Mouse (Mus musculus): Measurements from ENCODE around the gene Ptpro. TPM values are rescaled to one million over a fixed set of nuclear protein-coding genes. Genes with fewer than 3 reads are reported as not detected.

The Ptpro gene
- total RNA-seq (2021): 100 to 1,000 TPM; 130 to 134 TPM

- intact Hi-C loops (cut with DNase I): loop anchor here (5.0 kb wide), 1 partner anchor 130 kb away; no protein-coding TSS in a partner anchor
- peak; percentile 78 for DNase-seq
Measured at GRCm38 (mm10) chr6:137252194-137252886, at the start of gene Ptpro. TSS of gene Ptpro (plus strand) at chr6:137252319.

- intact Hi-C loops (cut with DNase I): no loop called here
- no peak for DNase-seq
Measured at GRCm38 (mm10) chr6:137202661-137203060, 49.5 kb upstream of the Ptpro start.

GRCm38 (mm10) chr6:137205662-137206400 is 46.3 kb upstream of the Ptpro start:
- no peak for DNase-seq
- intact Hi-C loops (cut with DNase I): loop anchor here (5.0 kb wide), 2 partner anchors 191 to 516 kb away; no protein-coding TSS in a partner anchor

- intact Hi-C loops (cut with DNase I): loop anchor here (5.0 kb wide), 2 partner anchors 190 to 515 kb away; no protein-coding TSS in a partner anchor
- no peak for DNase-seq
Measured at GRCm38 (mm10) chr6:137207126-137207525, 45.0 kb upstream of the Ptpro start.

GRCm38 (mm10) chr6:137209992-137210391 is 42.1 kb upstream of the Ptpro start:
- peak; percentile 94 for DNase-seq
- intact Hi-C loops (cut with DNase I): loop anchor here (5.0 kb wide), 2 partner anchors 187 to 512 kb away; no protein-coding TSS in a partner anchor

- intact Hi-C loops (cut with DNase I): no loop called here
Measured at GRCm38 (mm10) chr6:137210991-137211390, 41.1 kb upstream of the Ptpro start.

GRCm38 (mm10) chr6:137211441-137211840 is 40.7 kb upstream of the Ptpro start:
- no peak for DNase-seq
- intact Hi-C loops (cut with DNase I): no loop called here

More at GRCm38 (mm10) chr6:137210991-137211390, 41.1 kb upstream of the Ptpro start:
- DNase-seq: no peak

- intact Hi-C loops (cut with DNase I): no loop called here
- no peak for DNase-seq
Measured at GRCm38 (mm10) chr6:137217841-137218463, 34.2 kb upstream of the Ptpro start.

- intact Hi-C loops (cut with DNase I): loop anchor here (5.0 kb wide), 1 partner anchor 129 kb away; no protein-coding TSS in a partner anchor
- peak; percentile 31 for DNase-seq
Measured at GRCm38 (mm10) chr6:137252887-137253242, 746 bp downstream of the Ptpro start.

- DNase-seq: no peak
- intact Hi-C loops (cut with DNase I): loop anchor here (5.0 kb wide), 1 partner anchor 129 kb away; no protein-coding TSS in a partner anchor
Measured at GRCm38 (mm10) chr6:137253415-137253814, 1.3 kb downstream of the Ptpro start.

- intact Hi-C loops (cut with DNase I): no loop called here
- no peak for DNase-seq
Measured at GRCm38 (mm10) chr6:137261033-137261432, 8.9 kb downstream of the Ptpro start.

GRCm38 (mm10) chr6:137262087-137262486 is 10.0 kb downstream of the Ptpro start:
- intact Hi-C loops (cut with DNase I): no loop called here
- DNase-seq: no peak

GRCm38 (mm10) chr6:137268019-137268418 is 15.9 kb downstream of the Ptpro start:
- intact Hi-C loops (cut with DNase I): no loop called here
- DNase-seq: no peak

- DNase-seq: no peak
- intact Hi-C loops (cut with DNase I): no loop called here
Measured at GRCm38 (mm10) chr6:137268592-137268991, 16.5 kb downstream of the Ptpro start.

- no peak for DNase-seq
- intact Hi-C loops (cut with DNase I): no loop called here
Measured at GRCm38 (mm10) chr6:137272513-137272912, 20.4 kb downstream of the Ptpro start.

GRCm38 (mm10) chr6:137277587-137277994 is 25.5 kb downstream of the Ptpro start:
- intact Hi-C loops (cut with DNase I): no loop called here
- DNase-seq: peak; percentile 60

GRCm38 (mm10) chr6:137279576-137279975 is 27.5 kb downstream of the Ptpro start:
- no peak for DNase-seq
- intact Hi-C loops (cut with DNase I): no loop called here

- intact Hi-C loops (cut with DNase I): no loop called here
- no peak for DNase-seq
Measured at GRCm38 (mm10) chr6:137281541-137282049, 29.5 kb downstream of the Ptpro start.

GRCm38 (mm10) chr6:137282050-137282449 is 29.9 kb downstream of the Ptpro start:
- intact Hi-C loops (cut with DNase I): no loop called here
- no peak for DNase-seq

- intact Hi-C loops (cut with DNase I): no loop called here
- no peak for DNase-seq
Measured at GRCm38 (mm10) chr6:137286376-137286775, 34.3 kb downstream of the Ptpro start.

GRCm38 (mm10) chr6:137287788-137288187 is 35.7 kb downstream of the Ptpro start:
- intact Hi-C loops (cut with DNase I): no loop called here

More at GRCm38 (mm10) chr6:137287788-137288187, 35.7 kb downstream of the Ptpro start:
- no peak for DNase-seq
